Mouse (Mus musculus): ENCODE measurements around the gene Prss34. TPM values are rescaled to one million over a fixed set of nuclear protein-coding genes. Genes with fewer than 3 reads are reported as not detected.

Prss34 gene
- 153 and 185 TPM in 2 replicates for total RNA-seq (2015; ENCODE audit: low replicate concordance)
- 68.4 and 78.9 TPM in 2 replicates for total RNA-seq (2017; ENCODE audit: low replicate concordance)

DNA sequence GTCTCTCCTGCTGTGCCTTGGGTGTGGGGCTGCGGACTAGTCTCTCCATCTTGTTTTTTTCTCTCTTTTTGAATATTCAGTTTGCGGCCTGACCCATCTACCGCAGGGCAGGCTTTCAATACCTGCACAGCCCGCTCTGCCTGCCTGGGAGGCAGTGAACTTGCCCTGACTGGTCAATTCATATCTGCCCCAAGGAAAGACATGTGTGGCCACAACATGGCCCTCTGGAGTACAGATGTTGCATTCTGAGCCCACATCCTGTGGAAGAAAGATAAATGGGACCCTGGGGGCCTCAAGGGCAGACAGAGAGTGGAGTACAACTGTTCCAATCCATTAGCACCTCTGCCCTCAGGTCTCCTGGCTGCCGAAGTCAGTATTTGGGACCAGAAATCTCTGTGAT is at the start of gene Prss34:
Gene Prss34 (plus strand): TSS at position 301 of the 400 bp plus-strand sequence.
- no peak for ATAC-seq (replicated peaks; ENCODE audit: low FRiP score, poor library complexity, severe bottlenecking)

DNA sequence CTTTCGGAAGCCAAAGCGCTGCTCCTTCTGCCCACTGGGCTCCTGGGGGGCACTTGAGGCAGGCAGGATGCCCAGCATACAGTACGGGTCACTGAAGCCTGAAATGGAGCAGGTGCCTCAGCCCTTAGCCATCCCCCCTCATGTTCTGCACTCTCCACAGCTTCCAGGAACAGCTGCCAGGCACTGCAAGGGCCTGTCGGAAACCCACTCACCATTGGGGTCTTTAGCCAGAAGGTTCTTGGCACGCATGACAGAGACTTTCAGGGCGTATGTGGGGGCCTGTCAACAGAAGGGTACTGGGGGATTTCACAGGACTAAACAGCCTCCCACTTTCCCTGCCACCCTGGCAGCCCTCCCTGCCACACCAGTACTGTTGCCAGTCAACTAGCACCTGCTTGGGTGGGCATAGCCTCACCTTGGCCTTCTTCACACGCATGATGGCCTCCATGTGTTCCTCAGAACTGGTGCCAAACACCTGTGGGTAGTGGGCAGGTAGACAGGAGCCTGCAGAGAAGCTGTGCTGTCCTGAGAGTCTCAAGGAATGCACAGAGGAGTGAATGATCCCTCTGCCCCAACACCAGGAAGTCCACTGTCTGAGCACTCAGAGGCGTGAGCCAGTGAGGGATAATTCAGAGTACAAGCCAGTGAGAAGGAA is 47.9 kb upstream of the Prss34 start:
- ATAC-seq (replicated peaks; ENCODE audit: low FRiP score, poor library complexity, severe bottlenecking): no peak

DNA sequence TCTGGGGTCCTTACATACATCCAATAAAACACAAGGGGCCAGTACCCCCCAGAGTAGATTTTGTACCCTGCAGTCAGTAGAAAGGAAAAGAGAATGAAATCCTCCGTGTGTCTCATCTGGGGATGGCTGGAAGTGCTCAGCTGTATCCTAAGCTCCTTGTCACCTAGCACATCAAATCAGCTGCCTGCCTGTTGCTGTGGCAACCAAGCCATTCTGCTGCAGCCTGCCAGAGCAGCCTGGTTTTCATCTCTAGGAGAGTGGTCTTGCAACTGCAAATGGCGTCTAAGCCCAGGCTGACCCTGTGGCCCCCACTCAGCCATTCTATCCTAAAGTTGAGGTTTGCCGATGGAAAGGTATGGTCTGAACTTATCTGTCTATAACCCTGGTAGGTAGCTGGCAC is 45.6 kb upstream of the Prss34 start:
- ATAC-seq (replicated peaks; ENCODE audit: low FRiP score, poor library complexity, severe bottlenecking): no peak

DNA sequence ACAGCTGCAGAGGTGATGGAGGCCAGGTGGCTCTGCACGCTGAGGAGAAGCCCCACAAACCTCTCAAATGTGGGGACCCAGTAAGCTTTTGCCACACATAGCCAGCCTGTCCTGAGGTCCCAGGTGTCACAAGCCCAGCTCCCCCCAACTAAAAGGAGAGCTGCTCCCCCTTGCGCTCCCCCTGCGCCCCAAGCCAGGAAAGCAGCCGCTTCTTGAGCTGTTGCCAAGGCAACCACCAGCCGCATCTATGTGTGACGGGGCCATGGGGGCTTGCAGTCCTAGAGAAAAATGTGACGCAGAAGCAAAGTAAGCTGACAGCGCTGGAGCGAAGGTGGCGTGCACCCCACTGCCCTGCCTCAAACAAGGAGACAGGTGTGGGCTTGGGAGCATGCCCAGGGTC is 44.4 kb upstream of the Prss34 start:
- no peak for ATAC-seq (replicated peaks; ENCODE audit: low FRiP score, poor library complexity, severe bottlenecking)

DNA sequence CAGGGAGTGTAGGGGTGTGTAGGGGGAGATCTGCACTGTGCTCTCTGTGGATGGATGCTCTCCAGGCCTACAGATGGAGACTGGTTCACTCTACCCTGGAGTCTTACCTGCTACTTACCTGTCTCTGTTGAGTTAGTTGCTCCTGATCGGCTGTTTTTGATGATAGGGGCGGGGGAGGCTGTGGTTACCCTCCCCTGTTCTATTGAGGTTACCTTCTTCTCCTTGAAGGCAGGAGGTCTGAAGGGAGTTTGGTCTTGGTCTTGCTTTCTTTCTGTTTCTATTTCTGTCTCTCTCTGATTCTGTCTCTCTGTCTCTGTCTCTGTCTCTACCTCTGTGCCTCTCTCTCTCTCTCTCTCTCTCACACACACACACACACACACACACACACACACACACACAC is 43.1 kb upstream of the Prss34 start:
- ATAC-seq (replicated peaks; ENCODE audit: low FRiP score, poor library complexity, severe bottlenecking): no peak

DNA sequence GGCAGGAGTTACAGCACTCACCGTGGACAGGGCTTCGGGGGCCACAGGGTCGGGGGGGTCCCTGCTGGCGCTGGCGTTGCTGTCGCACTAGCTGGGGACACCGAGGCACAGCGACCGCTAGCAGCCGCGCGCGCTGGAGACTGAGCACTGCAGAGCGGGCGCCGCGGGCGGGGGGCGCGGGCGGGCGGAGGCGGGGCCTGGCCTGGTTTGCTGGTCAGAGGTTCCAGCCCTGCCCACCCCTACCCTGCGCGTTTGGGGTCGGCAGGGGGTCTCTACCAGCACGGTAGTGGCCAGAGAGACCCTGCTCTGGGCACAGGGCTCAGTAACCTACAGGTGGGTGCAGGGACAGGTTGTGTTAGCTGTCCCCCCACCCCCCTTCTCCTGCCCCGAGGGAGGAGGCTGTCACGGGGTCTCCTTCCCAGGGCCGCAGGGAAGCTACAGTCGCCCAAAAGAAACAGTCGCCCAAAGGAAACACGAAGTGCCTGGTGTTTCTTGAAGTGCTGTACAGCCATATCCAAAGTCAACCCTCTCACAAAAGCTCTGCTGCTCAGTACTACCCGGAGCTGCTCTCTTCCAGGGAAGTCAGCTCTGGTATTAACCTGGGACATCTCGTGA is 41.9 kb upstream of the Prss34 start, which contains the start of gene Baiap3:
Gene Baiap3 (minus strand): TSS at position 225 of the 615 bp plus-strand sequence.
- ATAC-seq (replicated peaks; ENCODE audit: low FRiP score, poor library complexity, severe bottlenecking): no peak

DNA sequence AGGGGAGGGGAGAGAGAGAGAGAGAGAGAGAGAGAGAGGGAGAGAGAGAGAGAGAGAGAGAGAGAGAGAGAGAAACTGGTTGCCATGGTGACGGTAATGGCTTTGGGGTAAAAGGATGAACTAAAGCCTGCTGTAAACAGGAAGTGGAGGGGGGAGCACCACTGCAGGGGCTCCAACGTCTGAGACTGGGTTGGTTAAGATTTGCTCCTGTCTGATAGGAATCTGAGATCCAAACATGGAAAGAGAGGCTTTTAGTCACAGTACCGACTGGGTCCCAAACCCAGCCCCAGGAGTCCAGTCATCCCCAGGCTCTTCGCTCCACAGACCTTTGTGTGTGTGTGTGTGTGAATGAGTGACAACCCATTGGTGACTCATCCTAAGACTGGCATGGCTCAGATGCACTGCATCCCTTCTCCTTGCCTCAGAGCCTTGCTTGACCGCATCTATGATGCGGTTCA is 40.4 kb upstream of the Prss34 start:
- ATAC-seq (replicated peaks; ENCODE audit: low FRiP score, poor library complexity, severe bottlenecking): no peak

DNA sequence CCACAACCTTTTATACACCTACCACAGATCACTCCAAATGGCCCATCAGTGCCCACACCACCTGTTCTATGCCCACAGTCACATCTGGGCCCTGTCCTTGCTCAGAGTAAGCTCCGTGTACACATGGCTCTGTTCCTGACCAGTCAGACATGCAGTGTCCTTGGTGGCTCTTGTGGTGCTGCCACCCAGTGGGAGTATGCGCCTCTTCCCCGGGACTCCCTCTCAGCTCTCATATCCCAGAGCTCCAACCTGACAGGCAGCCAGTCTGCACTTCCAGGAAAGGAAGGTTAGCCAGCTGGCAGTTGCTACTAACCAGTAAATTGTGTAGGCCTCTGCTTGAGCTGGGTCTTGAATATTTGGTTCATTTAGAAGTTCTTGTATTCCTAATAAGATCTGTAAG is 33.7 kb upstream of the Prss34 start:
- ATAC-seq (replicated peaks; ENCODE audit: low FRiP score, poor library complexity, severe bottlenecking): no peak

DNA sequence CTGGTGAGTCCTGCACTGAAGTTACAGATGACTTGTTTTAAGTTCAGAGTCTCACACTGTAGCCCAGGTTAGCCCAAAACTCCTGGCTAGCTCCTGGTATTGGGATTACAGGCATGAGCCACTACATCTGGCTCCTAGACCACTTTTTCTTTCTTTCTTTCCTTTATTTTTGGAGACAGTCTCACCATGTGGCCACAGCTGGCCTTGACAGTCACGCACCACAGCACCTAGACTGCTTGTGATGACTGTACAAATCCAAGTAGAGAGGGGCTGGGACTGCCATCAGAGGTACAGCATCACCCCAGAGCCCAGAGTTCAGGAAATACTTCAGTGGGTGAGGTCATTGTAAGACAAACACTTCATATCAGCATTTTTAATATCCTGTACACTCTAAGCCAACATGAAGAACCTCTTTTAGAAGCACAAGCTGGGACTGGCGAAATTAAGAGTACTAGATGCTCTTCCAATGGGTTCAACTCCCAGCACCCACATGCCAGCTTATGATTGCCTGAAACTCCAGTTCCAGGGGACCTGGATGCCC is 27.3 kb upstream of the Prss34 start:
- no peak for ATAC-seq (replicated peaks; ENCODE audit: low FRiP score, poor library complexity, severe bottlenecking)

DNA sequence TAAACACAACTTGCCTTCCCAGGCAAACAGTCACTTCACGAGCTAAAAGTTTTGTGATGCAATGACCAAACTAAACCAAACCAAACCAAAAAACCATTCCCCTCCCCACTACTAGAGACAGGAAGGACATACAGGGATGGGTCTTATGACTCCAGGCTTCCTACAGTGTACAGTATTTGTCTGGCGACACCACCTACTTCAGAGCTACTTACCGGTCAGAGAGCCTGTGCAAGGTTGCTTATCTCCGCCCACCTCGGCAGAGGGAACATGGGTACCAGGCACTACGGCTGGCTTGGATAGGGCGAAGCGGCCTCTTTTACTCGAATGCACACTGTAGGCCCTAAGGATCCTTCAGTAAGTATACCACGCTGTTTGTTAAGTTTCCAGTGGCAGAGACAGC is 25.9 kb upstream of the Prss34 start:
- ATAC-seq (replicated peaks; ENCODE audit: low FRiP score, poor library complexity, severe bottlenecking): peak; percentile 55

DNA sequence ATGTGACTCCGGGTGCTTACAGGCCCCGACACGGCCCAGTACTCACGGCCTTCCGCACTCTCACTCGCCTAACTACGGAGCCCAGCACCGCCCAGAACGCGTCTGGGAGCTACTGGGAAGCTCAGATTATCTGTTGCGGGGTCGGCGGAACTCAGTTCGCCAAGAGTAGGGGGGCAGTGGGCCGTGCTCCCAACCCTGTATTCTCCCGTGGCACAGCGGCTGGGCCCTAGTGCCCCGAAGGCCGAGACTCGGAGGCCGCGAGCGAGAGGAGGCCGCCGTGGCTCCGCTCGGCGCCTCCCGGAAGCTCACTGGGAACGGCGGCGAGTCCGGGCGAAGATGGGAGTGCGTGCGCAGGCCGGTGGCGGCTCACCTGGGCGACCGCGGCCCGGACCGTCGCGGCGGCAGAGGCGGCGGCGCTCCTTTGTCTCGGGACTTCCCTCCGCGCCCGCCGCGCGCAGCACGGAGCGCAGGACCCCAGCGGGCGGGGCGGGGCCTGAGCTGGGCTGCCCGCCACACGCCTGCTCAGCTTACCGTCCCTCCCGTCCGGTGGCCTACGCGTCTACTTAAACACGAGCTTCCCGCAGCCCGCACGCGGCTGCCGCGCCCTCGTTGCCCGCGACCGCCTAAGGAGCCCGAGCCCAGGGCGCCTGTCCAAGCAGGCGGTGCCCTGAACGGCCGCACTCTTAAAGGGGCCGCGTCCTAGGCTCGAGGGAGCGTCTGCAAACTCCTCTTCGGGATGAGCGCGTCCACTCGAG is 25.1 kb upstream of the Prss34 start:
- peak; percentile 78 for ATAC-seq (replicated peaks; ENCODE audit: low FRiP score, poor library complexity, severe bottlenecking)

DNA sequence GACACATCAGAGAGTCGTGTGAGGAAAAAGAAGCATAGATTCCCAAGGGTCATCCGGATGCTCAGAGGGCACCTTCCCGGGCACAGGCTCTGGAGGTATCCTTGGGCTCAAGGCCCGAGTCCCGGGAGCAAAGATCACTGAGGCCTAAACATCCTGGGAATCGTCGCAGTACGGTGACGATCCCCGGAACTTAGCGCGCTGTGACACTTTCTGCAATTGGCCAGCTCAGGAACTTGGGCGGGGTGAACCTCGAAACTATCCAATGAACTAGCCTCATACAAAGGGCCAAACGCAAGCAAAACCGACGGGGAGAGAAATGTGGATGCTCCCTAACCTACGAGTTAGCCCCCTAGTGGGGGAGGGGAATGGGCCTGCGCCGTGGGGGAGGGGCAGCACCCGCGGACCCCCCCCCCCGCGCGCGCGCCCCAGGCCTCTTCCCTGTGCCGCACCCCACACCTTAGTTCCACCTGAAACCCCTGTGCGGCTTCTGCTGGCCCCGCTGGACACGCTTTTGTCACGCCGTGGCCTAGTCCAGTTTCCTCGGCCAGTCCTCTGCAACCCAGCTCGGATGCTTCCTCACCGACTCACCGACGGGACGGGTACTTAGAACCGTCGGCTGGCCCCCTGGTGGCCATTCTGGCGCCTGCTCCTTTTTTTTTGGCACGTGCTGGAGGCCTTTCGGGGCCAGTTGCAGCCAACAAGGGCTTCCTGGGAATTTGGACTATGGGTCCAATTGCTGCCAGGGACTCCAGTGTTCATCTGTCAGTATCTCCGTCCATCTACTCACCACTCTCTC is 24.3 kb upstream of the Prss34 start:
- ATAC-seq (replicated peaks; ENCODE audit: low FRiP score, poor library complexity, severe bottlenecking): peak; percentile 78

DNA sequence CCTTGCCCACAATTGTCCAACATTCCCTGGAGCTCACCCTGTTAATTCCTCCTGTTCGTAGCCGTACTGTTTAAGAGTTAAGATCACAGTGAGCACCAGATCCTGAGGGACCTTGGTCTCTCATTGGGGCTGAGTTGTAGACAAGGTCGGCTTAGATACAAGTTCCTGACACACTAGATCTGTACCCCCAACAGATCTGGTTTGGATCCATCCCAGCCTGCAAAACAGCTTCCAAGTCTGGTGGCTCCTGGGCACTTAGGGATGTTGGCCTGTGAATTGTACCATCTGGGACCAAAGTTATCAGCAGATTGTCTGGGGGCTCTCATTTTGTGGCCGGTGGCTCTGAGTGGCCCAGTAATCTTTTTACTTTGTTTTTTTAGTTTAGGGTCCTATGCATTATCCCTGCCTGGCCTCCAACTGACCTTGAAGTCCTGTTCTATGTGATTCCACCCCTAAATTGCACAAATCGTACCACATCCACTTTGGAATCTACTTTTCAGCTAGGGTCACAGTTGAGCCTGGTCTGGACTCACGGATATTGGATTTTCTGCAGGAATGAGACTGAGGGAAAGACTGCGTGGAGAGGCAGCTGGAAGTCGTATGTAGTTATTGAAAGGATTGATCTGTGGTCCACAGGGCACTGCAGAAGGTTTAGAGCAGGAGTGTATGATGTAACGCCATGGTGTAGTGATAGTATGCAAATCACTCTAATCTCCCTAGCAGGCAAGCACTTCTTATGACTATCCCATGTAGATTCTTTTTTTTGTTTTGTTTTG is 23.4 kb upstream of the Prss34 start, which contains the start of gene Ube2i:
Gene Ube2i (minus strand): TSS at position 52 of the 776 bp plus-strand sequence.
- no peak for ATAC-seq (replicated peaks; ENCODE audit: low FRiP score, poor library complexity, severe bottlenecking)

DNA sequence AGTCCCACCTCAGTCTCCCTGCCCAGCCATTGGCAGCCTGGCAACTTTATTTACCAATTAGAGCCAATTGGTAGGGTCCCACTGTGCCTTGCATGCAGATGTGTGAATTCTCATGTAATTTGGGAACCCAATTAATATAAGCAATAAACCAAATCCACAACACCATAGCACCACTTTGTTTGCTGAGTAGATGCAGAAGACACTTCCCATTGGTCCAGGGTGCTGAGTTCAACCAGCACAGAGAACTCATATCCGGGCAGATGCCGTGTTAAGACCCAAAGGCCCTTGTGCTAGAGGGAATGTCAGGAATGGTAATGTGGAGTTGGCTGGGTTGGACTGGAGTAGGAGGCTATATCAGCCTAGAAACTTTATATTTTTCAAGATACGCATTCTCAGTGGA is 22.4 kb upstream of the Prss34 start:
- ATAC-seq (replicated peaks; ENCODE audit: low FRiP score, poor library complexity, severe bottlenecking): no peak

DNA sequence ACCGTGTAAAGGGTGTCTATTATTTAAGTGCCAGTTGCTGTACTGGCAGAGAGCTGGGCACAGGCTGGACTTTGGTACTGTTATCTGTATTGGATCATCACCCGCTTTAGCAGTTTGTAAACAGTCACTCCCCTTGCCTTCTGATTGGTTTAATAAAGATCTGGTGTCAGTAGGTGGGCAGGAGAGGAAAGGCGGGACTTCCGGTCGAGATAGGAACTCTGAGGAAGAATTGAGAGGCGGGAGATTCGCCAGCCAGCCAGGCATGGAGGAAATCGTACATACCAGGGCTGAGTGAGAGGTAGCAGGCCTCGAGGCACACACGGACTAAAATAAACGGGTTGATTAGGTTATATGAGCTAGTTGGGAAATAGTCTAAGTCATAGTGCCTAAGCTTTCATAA is 16.1 kb upstream of the Prss34 start:
- peak; percentile 76 for ATAC-seq (replicated peaks; ENCODE audit: low FRiP score, poor library complexity, severe bottlenecking)

DNA sequence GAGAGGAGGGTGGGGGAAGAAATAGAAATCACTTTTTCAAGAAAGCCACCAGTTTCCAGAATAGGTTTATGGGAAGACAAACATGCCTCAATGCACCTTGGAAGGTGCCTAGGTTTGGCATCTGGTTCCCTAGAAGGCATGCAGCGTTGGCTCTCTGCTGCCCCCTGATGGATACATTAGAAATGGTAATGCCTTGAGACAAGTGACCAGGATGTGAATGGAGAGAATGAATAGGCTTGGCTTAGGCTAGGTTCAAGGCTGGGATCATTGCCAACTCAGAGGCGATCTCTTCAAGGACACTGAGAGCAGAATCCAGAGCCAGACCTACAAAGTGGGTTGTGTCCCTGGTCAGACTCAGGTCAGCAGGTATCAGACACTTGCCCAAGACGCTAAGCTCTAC is 13.2 kb upstream of the Prss34 start:
- peak; percentile 92 for ATAC-seq (replicated peaks; ENCODE audit: low FRiP score, poor library complexity, severe bottlenecking)

DNA sequence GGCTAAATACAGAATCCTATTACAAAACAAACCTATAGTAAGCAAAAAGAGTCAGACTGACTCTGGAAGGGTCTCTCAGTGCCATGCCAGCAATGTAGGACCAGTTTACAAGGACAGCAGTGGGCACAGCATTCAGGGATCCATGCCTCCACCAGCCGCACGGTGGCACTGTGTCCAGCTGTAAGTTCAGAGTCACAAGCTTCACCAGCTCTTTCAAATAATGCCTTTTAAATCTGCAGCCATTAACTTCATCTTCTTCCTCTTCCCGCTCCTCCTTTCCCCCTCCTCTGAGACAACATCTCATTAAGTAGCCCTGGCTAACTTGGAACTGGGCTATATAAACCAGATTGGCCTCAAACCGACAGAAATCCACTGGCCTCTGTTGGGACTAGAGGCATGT is 9.4 kb upstream of the Prss34 start:
- peak; percentile 68 for ATAC-seq (replicated peaks; ENCODE audit: low FRiP score, poor library complexity, severe bottlenecking)

DNA sequence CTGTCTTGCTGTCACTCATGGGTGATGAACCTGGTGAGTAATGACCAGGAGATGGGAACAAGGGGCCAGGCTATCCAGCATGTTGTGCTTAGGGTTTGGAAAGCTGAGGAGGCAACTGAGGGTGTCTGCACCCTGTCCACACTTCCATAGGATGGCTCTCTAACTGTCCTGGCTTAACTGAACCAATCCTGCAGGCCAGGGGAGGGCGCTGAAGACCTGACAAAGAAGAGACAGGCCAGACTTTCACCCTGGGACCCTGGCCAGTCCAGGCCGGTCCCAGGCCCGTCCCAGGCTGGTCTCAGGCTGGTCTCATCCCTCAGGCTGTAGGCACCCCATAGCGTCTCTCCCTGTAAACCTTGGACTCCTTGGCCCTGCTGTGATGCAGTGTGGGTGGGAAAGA is 7.8 kb upstream of the Prss34 start:
- no peak for ATAC-seq (replicated peaks; ENCODE audit: low FRiP score, poor library complexity, severe bottlenecking)

DNA sequence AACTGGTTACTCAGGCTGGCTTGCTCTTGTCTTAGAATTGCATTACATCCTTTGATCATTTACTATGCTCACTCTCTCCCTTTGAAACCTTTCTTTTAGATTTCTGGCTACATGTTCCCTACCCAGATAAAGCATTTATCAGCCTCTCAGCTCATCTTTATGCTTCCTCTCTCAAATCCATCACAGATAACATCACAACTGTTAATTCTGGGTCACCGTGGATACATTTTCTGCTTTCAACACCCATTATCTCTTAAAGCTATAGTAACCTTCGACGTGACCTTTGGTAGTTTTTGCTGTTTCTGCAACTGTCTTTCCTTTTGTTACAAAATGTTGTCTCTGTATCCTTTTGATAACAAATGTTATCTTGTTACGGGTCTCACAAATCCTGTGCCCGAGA is 4.7 kb upstream of the Prss34 start:
- no peak for ATAC-seq (replicated peaks; ENCODE audit: low FRiP score, poor library complexity, severe bottlenecking)
